Comparison of ENCODE assay signal across 8 mouse cellular contexts in genomic region chr1:192784374-192784773, GRCm38 (mm10). TPM values are rescaled to one million over a fixed set of nuclear protein-coding genes. Genes with fewer than 3 reads are reported as not detected.
DNase-seq lines count a peak whose midpoint lies in the region; ATAC-seq and TF ChIP-seq lines count a peak whose summit lies in the region.

No protein-coding gene starts in this region.

- H3K4me2 ChIP-seq in heart, embryonic 14.5 days (ENCODE audit: low read length): no peak overlapping the region
- H3K4me2 ChIP-seq in liver, postnatal 0 days (ENCODE audit: low read depth, low read length): no peak overlapping the region

- peaks cover 19 to 21% of the 10 kb centered on the region in 2 experiments for H3K4me1 ChIP-seq in heart, embryonic 14.5 days (ENCODE audit: control insufficient read depth in 2 of 2, insufficient read depth in 2 of 2, low read length in 2 of 2)
- no peaks in the 10 kb centered on the region for H3K4me1 ChIP-seq in liver, postnatal 0 days (ENCODE audit: insufficient read depth)

- no peak overlapping the region for H3K9ac ChIP-seq in heart, embryonic 14.5 days (ENCODE audit: low read length)
- H3K9ac ChIP-seq in liver, postnatal 0 days (replicated peaks): no peak overlapping the region

- no peak overlapping the region for H3K27ac ChIP-seq in heart, embryonic 14.5 days (replicated peaks in 1 of 2; ENCODE audit: control insufficient read depth in 1 of 2, insufficient read depth in 1 of 2, low read depth in 2 of 2, low read length in 2 of 2)
- no peak overlapping the region for H3K27ac ChIP-seq in liver, postnatal 0 days (ENCODE audit: low read depth)

- DNase-seq in ovary, postnatal 36 days (ENCODE audit: low spot score): peak; percentile 42
- DNase-seq in ovary, postnatal 10 days (ENCODE audit: low spot score): no peak
- DNase-seq in cerebellum, postnatal 36 days: peak; percentile 29 to 40
- peak; percentile 79 for DNase-seq in kidney, postnatal 10 days
- DNase-seq in liver, postnatal 0 days: peak; percentile 38
- peak; percentile 32 for DNase-seq in retina, adult 2 months (ENCODE audit: low read depth, low spot score)
- no peak for DNase-seq in urinary bladder, postnatal 4 days (ENCODE audit: low spot score in 2 of 2)

- H3K27me3 ChIP-seq in heart, embryonic 14.5 days (ENCODE audit: control insufficient read depth, insufficient read depth, low read length): no peaks in the 10 kb centered on the region
- H3K27me3 ChIP-seq in liver, postnatal 0 days (ENCODE audit: insufficient read depth, low read length): no peaks in the 10 kb centered on the region

- peak; percentile 78 for TF ChIP-seq CTCF in liver, postnatal 0 days (IDR thresholded peaks at IDR 0.05; ENCODE audit: low read depth)

- no peak for TF ChIP-seq EP300 in liver, postnatal 0 days (IDR thresholded peaks at IDR 0.05; ENCODE audit: low read depth)

- peak; percentile 47; the same call in 1 of the 2 replicates for ATAC-seq in heart, embryonic 14.5 days (ENCODE audit: insufficient number of reproducible peaks, insufficient read depth, low FRiP score, low read depth)
- peak; percentile 55 for ATAC-seq in liver, postnatal 0 days

- no peak overlapping the region for H3K4me3 ChIP-seq in heart, embryonic 14.5 days (ENCODE audit: control insufficient read depth in 1 of 2, insufficient read depth in 1 of 2, low read depth in 1 of 2, low read length in 2 of 2)
- H3K4me3 ChIP-seq in liver, postnatal 0 days (ENCODE audit: low read depth, low read length): no peak overlapping the region

- H3K36me3 ChIP-seq in heart, embryonic 14.5 days (ENCODE audit: control insufficient read depth, insufficient read depth, low read length): no peaks in the 10 kb centered on the region
- H3K36me3 ChIP-seq in liver, postnatal 0 days (replicated peaks; ENCODE audit: insufficient read depth, low read length): no peaks in the 10 kb centered on the region

- WGBS in heart, embryonic 14.5 days: 21% methylated on average over 4 of the region's 4 CpGs
- WGBS in liver, postnatal 0 days (ENCODE audit: insufficient replicate concordance): 22% methylated on average over 4 of the region's 4 CpGs

- no peaks in the 10 kb centered on the region for H3K9me3 ChIP-seq in heart, embryonic 14.5 days (ENCODE audit: control insufficient read depth, low read length)
- H3K9me3 ChIP-seq in liver, postnatal 0 days (ENCODE audit: low read length): no peaks in the 10 kb centered on the region

RNA-seq across cellular contexts. Expression of gene Hhat, which starts 13.4 kb away (rescaled TPM):
- polyA plus RNA-seq in heart, embryonic 14.5 days (2014; fragmentation: Nextera tagmentation; extraction: Ambion mirVana): 6.8 and 7.0 TPM in 2 replicates
- polyA plus RNA-seq in liver, postnatal 0 days (2015; fragmentation: Nextera tagmentation; extraction: Ambion mirVana): 0.76 and 1.1 TPM in 2 replicates

Comparison
In these comparisons a context has a peak if more than half of its experiments do, and no peak if none do; other contexts are left out.
1. DNase-seq: peak in ovary, postnatal 36 days (single experiment), cerebellum, postnatal 36 days (2 of 2), kidney, postnatal 10 days (single experiment), liver, postnatal 0 days (single experiment) and retina, adult 2 months (single experiment); none in ovary, postnatal 10 days (single experiment) and urinary bladder, postnatal 4 days (0 of 2).